Mouse (Mus musculus) right cerebral cortex, postnatal 25 days (tissue): ENCODE results near the gene Selenok.

Experiments
- DNase-seq: peaks from one replicate; pipeline ENCODE4 v3.0.0; 2022

The Selenok gene

DNA sequence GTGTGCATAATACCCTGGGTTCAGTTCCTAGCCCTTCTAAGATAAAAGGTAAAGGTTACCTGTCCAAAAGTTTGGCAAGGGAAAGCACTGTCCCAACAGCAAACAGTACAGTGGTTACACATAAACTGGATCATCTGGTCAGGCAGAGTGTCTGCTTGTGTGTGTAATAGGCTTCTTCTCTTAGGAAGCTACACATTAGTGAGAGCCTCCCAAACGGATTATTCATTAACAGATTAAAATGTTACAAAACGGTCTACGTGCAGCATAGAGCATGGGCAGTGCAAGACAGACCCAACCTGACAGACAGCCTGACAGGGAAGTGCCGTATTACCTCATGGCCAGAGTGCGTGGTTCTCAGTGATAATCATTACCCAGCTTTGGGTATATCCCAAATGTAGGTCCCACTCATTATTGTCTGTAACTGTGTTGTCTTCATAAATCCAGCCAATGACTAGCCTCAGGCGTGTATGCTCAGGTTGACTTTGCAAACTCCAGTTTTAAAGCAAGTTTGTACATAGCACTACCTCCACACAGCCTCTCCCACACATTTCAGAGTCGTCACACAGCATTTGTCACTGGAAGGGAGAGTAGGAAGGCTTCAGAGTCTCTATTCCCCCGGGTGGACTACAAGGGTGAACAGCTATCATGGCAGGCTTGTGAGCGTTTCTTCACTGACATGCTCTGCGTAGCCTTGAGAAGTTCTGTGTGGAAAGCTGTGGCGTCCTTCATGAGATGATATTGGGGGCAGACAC, 28.1 kb downstream of the Selenok start:
- DNase-seq: no peak

- no peak for DNase-seq
Observed at GRCm38 (mm10) chr14:29997345-29997744, 29.2 kb downstream of the Selenok start.

DNA sequence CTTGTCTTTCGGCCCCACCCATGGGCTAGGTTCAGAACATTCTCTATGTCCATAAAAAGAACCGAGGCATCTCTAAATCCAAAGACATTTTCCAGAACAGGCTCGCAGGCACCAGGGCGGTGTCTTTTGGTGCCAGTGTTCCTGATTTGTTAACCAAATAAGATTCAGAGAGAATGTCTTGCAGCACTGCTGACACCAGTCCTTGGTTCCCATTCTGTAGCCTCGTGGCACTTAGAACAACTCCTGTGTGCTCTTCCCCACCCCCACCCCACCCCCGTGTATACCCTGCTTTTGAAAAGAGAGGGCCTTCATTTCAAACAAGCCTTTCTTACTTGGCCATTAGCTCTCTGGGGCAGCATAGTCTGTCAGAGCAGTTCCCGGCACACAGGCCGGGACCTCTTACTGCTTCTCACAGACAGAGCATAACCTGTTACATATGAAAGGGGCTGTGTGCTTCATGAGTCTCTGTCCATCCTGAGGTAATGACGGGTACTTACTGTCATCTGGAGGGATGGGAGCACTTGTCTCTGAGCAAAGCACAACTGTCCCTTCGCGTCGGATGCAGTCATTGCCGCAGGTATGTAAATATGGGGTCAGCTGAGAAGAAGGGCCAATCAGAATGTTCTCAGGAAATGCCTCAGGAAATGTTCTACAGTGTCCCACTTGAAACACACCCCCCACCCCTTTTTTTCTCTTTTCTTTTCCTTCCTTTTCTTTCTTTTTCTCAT, 30.8 kb downstream of the Selenok start:
- no peak for DNase-seq

GRCm38 (mm10) chr14:29999475-29999811, 31.3 kb downstream of the Selenok start:
- DNase-seq: no peak

- no peak for DNase-seq
Observed at GRCm38 (mm10) chr14:30008733-30009575, 40.8 kb downstream of the Selenok start, which contains the start of the genes Il17rb and Chdh. TSS of gene Il17rb (minus strand) at chr14:30008896. TSS of gene Chdh (plus strand) at chr14:30009023.

GRCm38 (mm10) chr14:30009864-30010560, 41.9 kb downstream of the Selenok start:
- no peak for DNase-seq

DNA sequence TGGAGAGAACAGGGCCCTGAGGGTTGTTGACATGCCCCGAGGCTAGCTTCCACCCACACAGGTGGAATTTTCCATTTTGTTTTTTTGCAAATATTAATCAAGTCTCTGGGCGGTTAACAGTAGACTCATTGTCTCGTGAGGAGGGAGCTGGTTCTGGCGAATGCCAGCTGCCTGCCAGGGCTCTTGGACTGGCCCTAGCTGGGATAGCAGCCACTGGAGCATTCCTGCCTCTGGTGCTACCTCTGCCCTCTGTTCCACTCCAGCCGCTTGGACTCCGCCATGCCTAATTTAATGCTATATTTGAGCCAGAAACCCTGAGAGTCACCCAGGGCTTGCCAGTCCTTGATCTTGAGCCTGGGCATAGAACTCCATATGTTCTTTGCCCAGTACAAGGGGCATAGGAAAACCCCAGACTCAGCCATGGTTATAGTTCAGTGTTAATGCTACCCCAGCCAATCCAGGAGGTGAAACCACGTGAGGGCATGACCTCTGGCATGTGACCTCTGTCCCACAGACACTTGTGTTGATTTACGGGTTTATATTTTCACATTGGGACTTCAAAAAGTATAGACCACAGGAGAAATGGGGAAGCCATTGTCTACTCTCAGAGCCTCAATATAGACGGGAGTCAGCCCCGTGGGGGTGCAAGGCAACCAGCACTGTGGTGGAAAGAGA, 43.9 kb downstream of the Selenok start:
- DNase-seq: no peak

GRCm38 (mm10) chr14:30014487-30014886, 46.4 kb downstream of the Selenok start:
- no peak for DNase-seq

DNA sequence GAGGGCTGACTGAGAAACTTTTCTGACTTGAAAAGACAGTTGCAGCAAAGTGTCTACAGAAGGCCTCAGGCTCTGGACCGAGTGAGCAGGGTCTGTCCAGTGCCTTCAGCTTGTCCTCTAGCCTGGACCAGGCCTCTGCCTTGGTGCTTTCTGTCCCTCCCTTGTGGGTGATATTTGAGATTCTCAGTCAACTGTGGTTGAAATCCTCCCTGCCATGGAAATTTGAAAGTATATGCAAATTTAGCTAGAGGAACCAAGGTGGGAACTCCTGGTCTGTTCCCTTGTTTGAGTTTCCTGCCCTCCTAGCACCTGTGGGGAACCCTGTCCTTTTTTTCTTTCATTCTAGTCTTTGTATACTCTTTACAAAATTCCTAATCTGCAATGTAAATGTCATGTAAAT, 46.9 kb downstream of the Selenok start:
- DNase-seq: no peak

- DNase-seq: no peak
Observed at GRCm38 (mm10) chr14:30016666-30017065, 48.6 kb downstream of the Selenok start.

DNA sequence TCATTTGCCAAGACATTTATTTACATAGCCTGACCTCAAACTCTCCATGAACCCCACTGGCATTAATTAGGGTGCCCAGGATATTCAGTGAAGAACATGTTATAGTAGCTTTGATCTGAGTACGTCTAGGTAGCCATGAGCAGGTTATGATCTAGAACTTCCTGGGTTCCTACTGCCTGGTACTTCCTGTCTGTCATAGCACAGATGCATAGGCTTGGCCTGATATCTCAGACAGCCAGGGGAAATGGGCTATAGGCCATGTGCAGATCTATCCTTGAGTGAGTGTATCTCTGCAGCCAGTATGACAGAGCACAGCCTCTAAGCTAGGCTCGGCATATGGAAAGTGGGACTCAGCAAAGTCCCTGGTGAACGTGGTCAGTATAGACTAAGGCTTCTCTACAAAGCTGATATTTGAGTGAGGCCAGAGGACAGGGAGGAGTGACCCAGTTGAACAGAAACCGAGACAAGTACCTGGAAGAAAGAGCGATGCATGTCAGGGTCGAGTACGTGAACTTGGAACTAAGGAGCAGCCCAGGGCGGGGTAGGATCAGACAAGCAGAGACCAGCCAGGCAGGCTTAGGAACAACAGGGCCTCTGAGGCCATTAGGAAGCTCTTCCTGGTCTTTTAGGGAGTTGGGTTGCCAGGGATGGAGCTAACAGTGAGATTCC, 49.8 kb downstream of the Selenok start:
- no peak for DNase-seq

GRCm38 (mm10) chr14:30018463-30018801, 50.3 kb downstream of the Selenok start:
- DNase-seq: no peak

DNA sequence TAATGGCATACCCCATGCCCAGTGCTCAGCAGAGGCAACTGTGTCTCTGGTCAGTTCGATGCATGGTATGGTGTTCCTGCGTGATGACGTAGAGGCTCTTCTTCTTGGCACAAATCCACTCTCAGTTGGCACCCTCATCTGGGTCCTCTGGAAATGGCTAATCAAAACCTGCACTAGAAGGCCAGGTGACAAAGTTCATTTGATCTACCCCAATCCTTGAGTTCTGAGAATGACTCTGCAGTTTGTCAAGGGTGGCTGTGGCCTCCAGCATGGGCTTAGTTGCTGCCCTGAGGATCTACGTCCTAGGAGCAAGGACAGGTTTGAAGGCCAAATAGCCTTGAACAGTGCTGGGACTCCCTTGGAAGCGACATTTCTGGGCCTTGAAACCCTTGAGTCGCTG, 50.7 kb downstream of the Selenok start:
- DNase-seq: no peak

DNA sequence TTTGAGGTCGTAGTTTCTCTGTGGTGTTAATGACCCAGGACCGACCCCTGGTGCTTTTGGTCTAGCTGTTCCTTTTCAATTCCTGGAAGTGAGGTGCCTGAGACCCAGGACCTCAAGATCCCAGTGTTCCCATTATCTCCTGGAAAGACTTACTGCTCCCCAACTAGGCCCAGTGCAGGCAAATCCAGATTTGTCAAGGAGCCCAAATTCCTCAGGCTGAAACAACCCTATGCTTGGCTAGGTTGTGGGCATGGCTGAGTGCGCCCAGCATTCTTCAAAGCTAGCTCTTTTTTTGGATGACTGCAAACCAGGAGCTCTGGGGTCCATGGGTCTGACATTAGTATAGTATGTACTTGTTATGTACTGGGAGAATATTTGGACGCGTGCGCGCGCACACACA, 51.3 kb downstream of the Selenok start:
- no peak for DNase-seq

DNA sequence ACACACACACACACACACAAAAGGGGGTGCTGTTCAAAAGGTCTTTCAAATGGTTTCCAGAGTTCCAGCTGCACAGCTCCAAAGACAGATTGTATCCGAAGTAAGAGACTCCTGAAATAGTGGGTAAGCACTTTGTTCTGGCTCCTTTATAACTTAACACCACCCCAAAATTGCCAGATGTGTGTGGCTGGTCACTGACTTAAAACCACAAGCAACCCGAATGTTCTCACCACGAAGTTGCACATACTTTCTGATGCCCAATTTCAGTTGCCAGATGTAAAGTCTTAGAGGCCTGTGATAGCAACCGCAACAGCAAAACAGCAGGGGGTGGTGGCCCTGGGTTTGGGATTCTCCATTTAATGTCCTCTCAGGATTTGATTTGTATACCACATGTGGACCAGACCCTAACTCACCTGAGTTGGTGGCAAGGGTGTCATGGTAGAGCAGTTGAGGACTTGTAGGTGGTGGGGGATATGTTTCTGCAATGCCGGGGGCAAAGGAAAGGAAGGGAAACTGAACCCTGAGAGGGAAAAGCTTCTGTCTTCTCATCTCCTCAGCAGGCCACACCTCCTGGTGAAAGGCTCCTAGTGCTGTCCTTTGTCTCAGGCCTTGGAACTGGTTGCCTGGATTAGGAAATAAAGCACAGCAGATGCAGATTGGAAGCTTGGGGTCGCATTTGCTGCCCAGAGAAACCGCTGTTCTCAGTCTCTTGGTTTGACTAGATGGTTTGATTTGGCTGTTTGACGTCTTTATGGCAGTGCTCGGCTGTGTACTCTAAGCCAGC, 51.9 kb downstream of the Selenok start:
- no peak for DNase-seq

GRCm38 (mm10) chr14:30022471-30022870, 54.4 kb downstream of the Selenok start:
- DNase-seq: no peak

GRCm38 (mm10) chr14:30024387-30024786, 56.3 kb downstream of the Selenok start:
- DNase-seq: no peak
